ENCODE assay signal across 8 mouse cellular contexts in genomic region chr1:183296465-183296864, GRCm38 (mm10). TPM values are rescaled to one million over a fixed set of nuclear protein-coding genes. Genes with fewer than 3 reads are reported as not detected.
DNase-seq lines count a peak whose midpoint lies in the region; ATAC-seq and TF ChIP-seq lines count a peak whose summit lies in the region.

Gene Aida, plus strand, starts transcription at chr1:183296590.

- peaks cover 26% of the 10 kb centered on the region for H3K36me3 ChIP-seq in E14TG2a.4 (ENCODE audit: insufficient read depth, low read length)
- peaks cover 24% of the 10 kb centered on the region for H3K36me3 ChIP-seq in forebrain, embryonic 10.5 days (replicated peaks)
- peaks cover 7% of the 10 kb centered on the region for H3K36me3 ChIP-seq in lung, postnatal 0 days (ENCODE audit: insufficient read depth, low read length)

- under 1% methylated on average over 26 of the region's 26 CpGs for WGBS in forebrain, embryonic 10.5 days
- 1% methylated on average over 25 of the region's 26 CpGs for WGBS in lung, postnatal 0 days

- intact Hi-C loops in heart, postnatal 14 days (cut with DNase I), result no loop called here

- DNase-seq in adrenal gland, postnatal 10 days, result peak; percentile 49
- no peak for DNase-seq in forebrain, embryonic 10.5 days (ENCODE audit: extremely low spot score, low spot score)
- peak in 1 of 2 experiments; percentile 45 for DNase-seq in heart, postnatal 14 days
- no peak for DNase-seq in layer of hippocampus, postnatal 36 days
- DNase-seq in lung, postnatal 0 days (ENCODE audit: low spot score), result peak; percentile 58
- DNase-seq in right cerebral cortex, postnatal 36 days (ENCODE audit: low spot score in 2 of 2), result peak; percentile 16
- DNase-seq in yolk sac, embryonic 10.5 days (ENCODE audit: low spot score), result no peak

- TF ChIP-seq CTCF in E14TG2a.4 (conservative IDR thresholded peaks at IDR 0.05; ENCODE audit: low read length), result no peak
- TF ChIP-seq CTCF in lung, postnatal 0 days (IDR thresholded peaks at IDR 0.05), result no peak; the same call in 1 of the 2 replicates

- peak within 1 kb of the TSS; percentile 56 for H3K4me2 ChIP-seq in lung, postnatal 0 days (replicated peaks; ENCODE audit: low read depth, low read length)

- no peaks in the 10 kb centered on the region for H3K27me3 ChIP-seq in E14TG2a.4 (ENCODE audit: insufficient read depth, low read length)
- no peaks in the 10 kb centered on the region for H3K27me3 ChIP-seq in forebrain, embryonic 10.5 days (ENCODE audit: poor library complexity, severe bottlenecking)
- no peaks in the 10 kb centered on the region for H3K27me3 ChIP-seq in lung, postnatal 0 days (replicated peaks; ENCODE audit: insufficient read depth, low read length)

- H3K27ac ChIP-seq in forebrain, embryonic 10.5 days, result peak within 1 kb of the TSS; percentile 84
- peak within 1 kb of the TSS; percentile 47 for H3K27ac ChIP-seq in lung, postnatal 0 days (ENCODE audit: low read length)

- H3K9ac ChIP-seq in lung, postnatal 0 days (replicated peaks; ENCODE audit: low read depth), result peak within 1 kb of the TSS; percentile 43

- H3K9me3 ChIP-seq in E14TG2a.4 (ENCODE audit: low read length), result no peaks in the 10 kb centered on the region
- H3K9me3 ChIP-seq in forebrain, embryonic 10.5 days, result no peaks in the 10 kb centered on the region
- H3K9me3 ChIP-seq in lung, postnatal 0 days (ENCODE audit: low read length), result no peaks in the 10 kb centered on the region

- TF ChIP-seq EP300 in lung, postnatal 0 days (IDR thresholded peaks at IDR 0.05), result no peak

- no peak for ATAC-seq in lung, postnatal 0 days

- H3K4me3 ChIP-seq in E14TG2a.4 (replicated peaks; ENCODE audit: low read length), result peak within 1 kb of the TSS; percentile 84
- peak within 1 kb of the TSS; percentile 57 for H3K4me3 ChIP-seq in forebrain, embryonic 10.5 days
- H3K4me3 ChIP-seq in lung, postnatal 0 days (ENCODE audit: low read depth, low read length), result peak within 1 kb of the TSS; percentile 51

- peaks cover 12% of the 10 kb centered on the region; the same call in 1 of the 2 replicates for H3K4me1 ChIP-seq in E14TG2a.4 (replicated peaks; ENCODE audit: low read depth, low read length)
- peaks cover 4% of the 10 kb centered on the region; the same call in 1 of the 2 replicates for H3K4me1 ChIP-seq in forebrain, embryonic 10.5 days
- no peaks in the 10 kb centered on the region for H3K4me1 ChIP-seq in lung, postnatal 0 days (ENCODE audit: insufficient read depth, low read depth, low read length)

RNA-seq across cellular contexts. Expression of gene Aida, which starts in this region (rescaled TPM):
- 10 to 100 TPM; 41.3 to 51.6 TPM for total RNA-seq in adrenal gland, postnatal 10 days (2021)
- polyA plus RNA-seq in forebrain, embryonic 10.5 days (2016; fragmentation: Nextera tagmentation; extraction: Ambion mirVana), result 46.1 and 47.7 TPM in 2 replicates
- 10 to 100 TPM; 22.4 to 28.4 TPM for total RNA-seq in heart, postnatal 14 days (2021)
- 10 to 100 TPM; 46.3 to 47.3 TPM for total RNA-seq in layer of hippocampus, postnatal 36 days (2021)
- polyA plus RNA-seq in lung, postnatal 0 days (2015; fragmentation: Nextera tagmentation; extraction: Ambion mirVana), result 23.7 and 31.4 TPM in 2 replicates

Comparison
In these comparisons a context has a peak if more than half of its experiments do, and no peak if none do; other contexts are left out.
1. DNase-seq: peak in adrenal gland, postnatal 10 days (single experiment), lung, postnatal 0 days (single experiment) and right cerebral cortex, postnatal 36 days (2 of 2); none in forebrain, embryonic 10.5 days (single experiment), layer of hippocampus, postnatal 36 days (0 of 2) and yolk sac, embryonic 10.5 days (single experiment).
2. Peak in every context shown above with its lines, with median percentiles within 50 percentile points of each other: H3K4me3 ChIP-seq.